Mouse (Mus musculus): ENCODE data around the gene Tmem182.

Tmem182 gene

DNA sequence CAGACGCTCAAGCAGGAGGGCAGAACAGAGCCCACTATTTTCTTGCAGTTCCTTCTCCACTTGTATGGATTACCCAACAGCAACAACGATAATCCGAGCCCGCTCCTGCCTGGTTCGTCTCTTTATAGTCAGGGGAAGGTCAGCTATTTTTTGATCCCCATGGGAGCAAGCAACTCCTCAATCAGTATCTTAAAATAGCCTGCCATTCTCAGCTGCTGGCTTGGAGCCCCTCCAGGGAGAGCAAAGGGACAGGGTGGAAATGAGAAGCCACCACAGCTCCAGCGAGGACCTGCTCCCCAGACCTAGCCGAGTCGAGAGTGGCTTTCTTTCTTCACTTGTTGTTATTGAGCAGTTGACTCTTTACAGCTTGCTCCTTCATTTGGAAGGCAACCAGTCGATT lies at the start of gene Tmem182:
Tmem182 (plus strand) TSS at position 251 of the 400 bp plus-strand sequence.
- DNase-seq (ENCODE audit: low spot score in 2 of 2), result no peak

- no peak for DNase-seq (ENCODE audit: low spot score in 2 of 2)
Measured at GRCm38 (mm10) chr1:40759751-40760445, 45.5 kb upstream of the Tmem182 start.

DNA sequence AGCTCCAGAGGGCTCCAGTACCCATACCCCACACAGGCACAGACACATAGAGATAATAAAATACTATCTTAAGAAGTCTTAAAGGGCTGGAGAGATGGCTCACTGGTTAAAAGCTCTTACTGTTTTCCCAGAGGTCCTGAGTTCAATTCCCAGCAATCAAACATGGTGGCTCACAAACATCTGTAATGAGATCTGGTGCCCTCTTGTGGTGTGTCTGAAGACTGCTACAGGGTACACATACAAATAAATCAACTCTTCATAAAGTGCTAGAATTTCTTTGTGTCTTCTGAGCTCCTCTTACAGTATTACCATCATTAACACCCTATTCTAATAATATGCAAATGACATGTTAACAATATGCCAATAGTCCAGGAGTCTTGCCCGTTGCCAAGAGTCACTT lies 41.4 kb upstream of the Tmem182 start:
- DNase-seq (ENCODE audit: low spot score in 2 of 2), result no peak

DNA sequence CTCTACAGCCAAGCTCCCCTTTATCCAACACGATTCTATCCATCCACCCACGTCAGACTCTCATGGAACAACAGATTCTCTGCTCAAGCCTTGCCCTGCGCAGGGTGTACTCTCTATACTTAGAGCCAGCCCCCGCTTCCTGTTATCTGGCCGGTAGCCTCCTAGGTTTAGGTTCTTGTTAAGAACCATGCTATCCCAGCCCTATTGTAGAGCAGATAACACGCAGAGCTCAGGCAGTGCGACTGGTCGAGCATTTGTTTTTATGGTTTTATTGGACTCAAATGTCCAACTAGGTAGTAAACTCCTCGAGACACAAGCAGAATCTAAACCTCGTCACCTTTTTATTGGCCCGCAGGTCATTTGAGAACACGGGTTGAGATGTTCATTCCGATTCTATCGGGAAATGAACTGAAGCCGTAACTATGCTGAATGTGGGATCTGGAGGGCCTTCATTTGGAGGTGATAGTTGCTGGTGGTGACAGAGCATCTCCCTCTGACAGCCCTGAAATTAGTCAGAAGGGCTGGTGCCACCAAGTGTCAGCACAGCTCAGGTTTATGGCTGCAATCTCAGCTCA lies 40.6 kb upstream of the Tmem182 start:
- DNase-seq (ENCODE audit: low spot score in 2 of 2), result no peak

- no peak for DNase-seq (ENCODE audit: low spot score in 2 of 2)
Measured at GRCm38 (mm10) chr1:40765521-40765920, 39.9 kb upstream of the Tmem182 start.

DNA sequence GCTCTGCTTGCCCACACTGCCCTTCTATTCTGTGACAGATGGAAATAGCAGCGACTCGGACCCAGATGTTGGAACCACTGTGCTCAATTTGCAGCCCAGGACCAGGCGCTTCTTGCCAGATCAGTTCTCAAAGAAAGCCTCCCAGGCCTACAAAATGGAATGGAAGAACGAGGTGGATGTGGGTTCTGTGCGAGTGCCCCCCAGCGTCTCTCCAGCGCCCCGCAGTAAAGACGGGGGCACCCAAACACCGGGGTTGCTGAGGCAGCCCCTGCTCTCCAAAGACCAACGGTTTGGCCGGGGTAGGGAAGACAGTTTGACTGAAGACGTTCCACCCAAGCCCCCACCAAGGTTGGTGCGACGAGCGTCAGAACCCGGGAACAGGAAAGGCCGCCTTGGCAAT lies 37.8 kb upstream of the Tmem182 start:
- no peak for DNase-seq (ENCODE audit: low spot score in 2 of 2)

- DNase-seq (ENCODE audit: low spot score in 2 of 2), result peak in 1 of 2 experiments; percentile 16
Measured at GRCm38 (mm10) chr1:40768606-40769005, 36.8 kb upstream of the Tmem182 start.

- DNase-seq (ENCODE audit: low spot score in 2 of 2), result no peak
Measured at GRCm38 (mm10) chr1:40769331-40769894, 36.0 kb upstream of the Tmem182 start.

DNA sequence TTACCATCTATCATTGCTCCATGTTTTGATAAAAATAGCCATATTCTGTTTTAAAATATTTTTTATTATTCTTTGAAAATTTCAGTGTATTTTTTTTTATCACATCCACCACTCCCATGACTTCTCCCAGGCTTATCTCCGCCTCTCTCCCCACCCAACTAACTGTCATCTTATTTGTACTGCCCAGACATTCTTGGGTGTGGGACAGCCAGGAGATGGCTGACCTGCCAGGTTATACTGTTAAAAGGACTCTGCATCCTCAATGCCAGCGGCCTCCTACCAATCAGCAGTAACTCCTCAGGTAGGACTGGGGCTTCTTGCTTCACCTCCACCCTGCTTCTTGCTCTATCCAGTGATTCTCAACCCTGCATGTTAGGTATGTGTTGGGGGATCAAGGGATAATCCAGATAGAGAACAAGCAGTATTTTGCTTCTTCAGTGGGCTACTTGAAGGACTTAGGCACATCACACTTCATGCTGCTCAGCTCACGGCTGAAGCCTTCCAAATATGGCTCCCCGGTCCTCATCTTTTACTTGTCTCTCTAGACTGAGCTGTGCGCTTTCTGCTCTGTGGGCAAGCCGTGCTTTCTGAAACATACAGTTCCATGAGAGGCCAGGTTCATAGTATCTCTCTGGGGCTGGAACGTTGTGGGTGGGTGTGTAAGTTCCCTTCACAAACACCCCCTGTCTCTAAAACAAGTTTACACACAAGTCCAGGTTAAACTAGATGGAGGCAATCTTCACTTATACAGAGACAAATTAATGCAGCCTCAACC lies 34.0 kb upstream of the Tmem182 start:
- DNase-seq (ENCODE audit: low spot score in 2 of 2), result no peak

- DNase-seq (ENCODE audit: low spot score in 2 of 2), result no peak
Measured at GRCm38 (mm10) chr1:40773234-40773633, 32.2 kb upstream of the Tmem182 start.

GRCm38 (mm10) chr1:40774040-40774439 lies 31.4 kb upstream of the Tmem182 start:
- no peak for DNase-seq (ENCODE audit: low spot score in 2 of 2)

GRCm38 (mm10) chr1:40776102-40776501 lies 29.3 kb upstream of the Tmem182 start:
- DNase-seq (ENCODE audit: low spot score in 2 of 2), result no peak

GRCm38 (mm10) chr1:40776763-40777162 lies 28.6 kb upstream of the Tmem182 start:
- no peak for DNase-seq (ENCODE audit: low spot score in 2 of 2)

GRCm38 (mm10) chr1:40783450-40783849 lies 22.0 kb upstream of the Tmem182 start:
- no peak for DNase-seq (ENCODE audit: low spot score in 2 of 2)

- DNase-seq (ENCODE audit: low spot score in 2 of 2), result no peak
Measured at GRCm38 (mm10) chr1:40784306-40784705, 21.1 kb upstream of the Tmem182 start.

GRCm38 (mm10) chr1:40785876-40786445 lies 19.4 kb upstream of the Tmem182 start:
- no peak for DNase-seq (ENCODE audit: low spot score in 2 of 2)

GRCm38 (mm10) chr1:40788956-40789355 lies 16.4 kb upstream of the Tmem182 start:
- no peak for DNase-seq (ENCODE audit: low spot score in 2 of 2)

- no peak for DNase-seq (ENCODE audit: low spot score in 2 of 2)
Measured at GRCm38 (mm10) chr1:40789666-40790233, 15.7 kb upstream of the Tmem182 start.

DNA sequence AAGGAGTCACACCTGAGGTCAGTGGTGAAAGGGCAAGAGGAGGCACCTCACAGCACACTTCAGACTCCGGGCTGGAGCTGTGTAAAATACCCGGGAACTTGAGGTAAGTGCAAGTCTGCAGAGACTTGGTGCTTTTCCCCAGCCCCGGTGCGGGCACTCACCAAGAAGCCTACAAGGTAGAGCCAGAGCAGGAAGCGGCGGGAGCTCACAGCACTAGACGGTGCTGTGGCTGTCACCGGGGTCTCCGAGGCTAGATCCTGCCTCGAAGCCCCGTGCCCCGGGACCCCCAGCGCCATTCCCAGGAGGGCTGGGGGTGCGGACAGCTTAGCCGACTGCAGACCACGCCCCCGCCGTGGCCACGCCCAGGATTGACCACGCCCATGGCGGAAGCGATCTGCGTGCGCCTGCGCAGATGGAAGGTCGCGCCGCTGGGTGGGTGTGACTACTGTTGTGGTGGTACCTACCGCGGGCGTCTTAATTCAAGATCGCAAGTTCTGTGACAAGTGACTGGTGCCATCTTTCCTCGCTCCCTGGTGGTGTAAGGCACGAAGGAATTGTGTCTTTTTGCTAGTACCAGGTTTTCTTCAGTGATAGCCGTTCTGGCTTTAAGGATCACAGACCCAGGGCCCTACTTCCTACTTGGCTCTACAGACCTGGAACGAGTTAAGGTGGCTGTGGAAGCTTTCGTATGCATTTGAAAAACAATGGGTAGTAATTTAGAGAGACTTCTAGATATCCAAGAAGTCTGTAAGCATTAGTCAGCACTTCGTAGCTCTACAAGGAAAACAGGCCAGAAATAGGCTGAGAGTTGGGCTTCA lies 14.9 kb upstream of the Tmem182 start, which contains the start of gene Mfsd9:
Mfsd9 (minus strand) TSS at position 364 of the 818 bp plus-strand sequence.
- peak; percentile 89 to 91 for DNase-seq (ENCODE audit: low spot score in 2 of 2)

GRCm38 (mm10) chr1:40795508-40795907 lies 9.9 kb upstream of the Tmem182 start:
- DNase-seq (ENCODE audit: low spot score in 2 of 2), result no peak

- DNase-seq (ENCODE audit: low spot score in 2 of 2), result peak in 1 of 2 experiments; percentile 39
Measured at GRCm38 (mm10) chr1:40797348-40797747, 8.1 kb upstream of the Tmem182 start.
